Mouse (Mus musculus): ENCODE results near the gene Strada. TPM values are rescaled to one million over a fixed set of nuclear protein-coding genes. Genes with fewer than 3 reads are reported as not detected.
"Not testable (repeated sequence)": the region's sequence is repeated elsewhere in the genome, so short reads cannot be mapped to it uniquely, and the experiment has no call there.

Gene Strada
- polyA plus RNA-seq, 1 experiment from 2014 or later = 13.0 TPM

- Histone ChIP-seq H3K4me2 (ENCODE audit: low read depth, low read length) (no peak overlapping the region), H3K36me3 (ENCODE audit: control insufficient read depth, insufficient read depth, low read length) (peaks cover 11% of the 10 kb centered on the region; the same call in 1 of the 2 replicates), H3K9ac (ENCODE audit: low read depth, low read length) (no peak overlapping the region), H3K27ac (ENCODE audit: low read length) (no peak overlapping the region), H3K4me1 (ENCODE audit: control insufficient read depth, insufficient read depth, low read length) (no peaks in the 10 kb centered on the region), H3K4me3 (ENCODE audit: low read length) (no peak overlapping the region), H3K27me3 (replicated peaks; ENCODE audit: control insufficient read depth, insufficient read depth, low read length) (no peaks in the 10 kb centered on the region), H3K9me3 (ENCODE audit: control insufficient read depth, low read length) (no peaks in the 10 kb centered on the region)
- WGBS = 57% methylated on average over 3 of the region's 3 CpGs
- ATAC-seq = peak; percentile 80
Measured at GRCm38 (mm10) chr11:106151219-106151618, 50.7 kb downstream of the Strada start.

GRCm38 (mm10) chr11:106134580-106135528 lies 67.1 kb downstream of the Strada start:
- Histone ChIP-seq H3K27ac (ENCODE audit: low read length) (peak overlapping the region; percentile 69), H3K4me3 (ENCODE audit: low read length) (no peak overlapping the region), H3K9ac (ENCODE audit: low read depth, low read length) (no peak overlapping the region), H3K4me2 (ENCODE audit: low read depth, low read length) (no peak overlapping the region; the same call in 1 of the 2 replicates), H3K27me3 (replicated peaks; ENCODE audit: control insufficient read depth, insufficient read depth, low read length) (no peaks in the 10 kb centered on the region), H3K4me1 (ENCODE audit: control insufficient read depth, insufficient read depth, low read length) (no peaks in the 10 kb centered on the region), H3K9me3 (ENCODE audit: control insufficient read depth, low read length) (no peaks in the 10 kb centered on the region), H3K36me3 (ENCODE audit: control insufficient read depth, insufficient read depth, low read length) (peaks cover 4% of the 10 kb centered on the region)
- WGBS = 47% methylated on average over 8 of the region's 8 CpGs
- ATAC-seq = peak; percentile 79

- Histone ChIP-seq H3K4me1 (ENCODE audit: control insufficient read depth, insufficient read depth, low read length) (no peaks in the 10 kb centered on the region), H3K27ac (ENCODE audit: low read length) (no peak overlapping the region), H3K9ac (ENCODE audit: low read depth, low read length) (no peak overlapping the region), H3K9me3 (ENCODE audit: control insufficient read depth, low read length) (no peaks in the 10 kb centered on the region), H3K4me3 (ENCODE audit: low read length) (no peak overlapping the region), H3K27me3 (replicated peaks; ENCODE audit: control insufficient read depth, insufficient read depth, low read length) (no peaks in the 10 kb centered on the region), H3K4me2 (ENCODE audit: low read depth, low read length) (no peak overlapping the region), H3K36me3 (ENCODE audit: control insufficient read depth, insufficient read depth, low read length) (peaks cover 4% of the 10 kb centered on the region)
- 97% methylated on average over 5 of the region's 5 CpGs for WGBS
- no peak for ATAC-seq
Measured at GRCm38 (mm10) chr11:106132516-106132915, 69.5 kb downstream of the Strada start.

GRCm38 (mm10) chr11:106129477-106129876 lies 72.5 kb downstream of the Strada start:
- no peak overlapping the region for H3K4me3 ChIP-seq (ENCODE audit: low read length)
- no peaks in the 10 kb centered on the region for H3K9me3 ChIP-seq (ENCODE audit: control insufficient read depth, low read length)
- H3K36me3 ChIP-seq (ENCODE audit: control insufficient read depth, insufficient read depth, low read length) = peaks cover 4% of the 10 kb centered on the region; the same call in 1 of the 2 replicates
- WGBS = 80% methylated on average over 1 of the region's 1 CpGs
- no peak overlapping the region for H3K9ac ChIP-seq (ENCODE audit: low read depth, low read length)
- H3K4me2 ChIP-seq (ENCODE audit: low read depth, low read length) = no peak overlapping the region
- H3K4me1 ChIP-seq (ENCODE audit: control insufficient read depth, insufficient read depth, low read length) = no peaks in the 10 kb centered on the region
- no peaks in the 10 kb centered on the region for H3K27me3 ChIP-seq (replicated peaks; ENCODE audit: control insufficient read depth, insufficient read depth, low read length)
- no peak for ATAC-seq
- H3K27ac ChIP-seq (ENCODE audit: low read length) = no peak overlapping the region

- not testable (repeated sequence) for H3K27me3 ChIP-seq (replicated peaks; ENCODE audit: control insufficient read depth, insufficient read depth, low read length); H3K27ac ChIP-seq (ENCODE audit: low read length); ATAC-seq; H3K4me1 ChIP-seq (ENCODE audit: control insufficient read depth, insufficient read depth, low read length); H3K9me3 ChIP-seq (ENCODE audit: control insufficient read depth, low read length); H3K4me3 ChIP-seq (ENCODE audit: low read length); H3K36me3 ChIP-seq (ENCODE audit: control insufficient read depth, insufficient read depth, low read length); H3K4me2 ChIP-seq (ENCODE audit: low read depth, low read length); H3K9ac ChIP-seq (ENCODE audit: low read depth, low read length)
- WGBS = 94% methylated on average over 4 of the region's 6 CpGs
Measured at GRCm38 (mm10) chr11:106126727-106127373, 75.1 kb downstream of the Strada start.

GRCm38 (mm10) chr11:106125827-106126226 lies 76.1 kb downstream of the Strada start:
- H3K9ac ChIP-seq (ENCODE audit: low read depth, low read length) = no peak overlapping the region
- no peak overlapping the region for H3K27ac ChIP-seq (ENCODE audit: low read length)
- H3K27me3 ChIP-seq (replicated peaks; ENCODE audit: control insufficient read depth, insufficient read depth, low read length) = no peaks in the 10 kb centered on the region
- H3K4me1 ChIP-seq (ENCODE audit: control insufficient read depth, insufficient read depth, low read length) = no peaks in the 10 kb centered on the region
- WGBS = 66% methylated on average over 1 of the region's 1 CpGs
- no peaks in the 10 kb centered on the region for H3K9me3 ChIP-seq (ENCODE audit: control insufficient read depth, low read length)
- H3K4me2 ChIP-seq (ENCODE audit: low read depth, low read length) = no peak overlapping the region
- H3K4me3 ChIP-seq (ENCODE audit: low read length) = no peak overlapping the region
- ATAC-seq = no peak
- H3K36me3 ChIP-seq (ENCODE audit: control insufficient read depth, insufficient read depth, low read length) = peaks cover 4% of the 10 kb centered on the region; the same call in 1 of the 2 replicates

- Histone ChIP-seq H3K27ac (ENCODE audit: low read length) (no peak overlapping the region), H3K9ac (ENCODE audit: low read depth, low read length) (no peak overlapping the region), H3K4me3 (ENCODE audit: low read length) (no peak overlapping the region), H3K4me1 (ENCODE audit: control insufficient read depth, insufficient read depth, low read length) (no peaks in the 10 kb centered on the region), H3K36me3 (ENCODE audit: control insufficient read depth, insufficient read depth, low read length) (no peaks in the 10 kb centered on the region), H3K4me2 (ENCODE audit: low read depth, low read length) (no peak overlapping the region), H3K9me3 (ENCODE audit: control insufficient read depth, low read length) (no peaks in the 10 kb centered on the region), H3K27me3 (replicated peaks; ENCODE audit: control insufficient read depth, insufficient read depth, low read length) (no peaks in the 10 kb centered on the region)
- no peak for ATAC-seq
- WGBS = 76% methylated on average over 4 of the region's 4 CpGs
Measured at GRCm38 (mm10) chr11:106124784-106125183, 77.2 kb downstream of the Strada start.

GRCm38 (mm10) chr11:106122736-106123135 lies 79.2 kb downstream of the Strada start:
- H3K9me3 ChIP-seq (ENCODE audit: control insufficient read depth, low read length) = no peaks in the 10 kb centered on the region
- ATAC-seq = no peak
- H3K9ac ChIP-seq (ENCODE audit: low read depth, low read length) = no peak overlapping the region
- no peaks in the 10 kb centered on the region for H3K4me1 ChIP-seq (ENCODE audit: control insufficient read depth, insufficient read depth, low read length)
- H3K4me2 ChIP-seq (ENCODE audit: low read depth, low read length) = no peak overlapping the region
- H3K4me3 ChIP-seq (ENCODE audit: low read length) = no peak overlapping the region
- WGBS = 68% methylated on average over 3 of the region's 3 CpGs
- no peaks in the 10 kb centered on the region for H3K27me3 ChIP-seq (replicated peaks; ENCODE audit: control insufficient read depth, insufficient read depth, low read length)
- H3K27ac ChIP-seq (ENCODE audit: low read length) = peak overlapping the region; percentile 1; the same call in 1 of the 2 replicates
- no peaks in the 10 kb centered on the region for H3K36me3 ChIP-seq (ENCODE audit: control insufficient read depth, insufficient read depth, low read length)

GRCm38 (mm10) chr11:106122221-106122620 lies 79.7 kb downstream of the Strada start:
- Histone ChIP-seq H3K36me3 (ENCODE audit: control insufficient read depth, insufficient read depth, low read length) (no peaks in the 10 kb centered on the region), H3K4me2 (ENCODE audit: low read depth, low read length) (no peak overlapping the region), H3K9ac (ENCODE audit: low read depth, low read length) (no peak overlapping the region), H3K4me3 (ENCODE audit: low read length) (no peak overlapping the region), H3K9me3 (ENCODE audit: control insufficient read depth, low read length) (no peaks in the 10 kb centered on the region), H3K27me3 (replicated peaks; ENCODE audit: control insufficient read depth, insufficient read depth, low read length) (no peaks in the 10 kb centered on the region), H3K27ac (ENCODE audit: low read length) (peak overlapping the region; percentile 1; the same call in 1 of the 2 replicates), H3K4me1 (ENCODE audit: control insufficient read depth, insufficient read depth, low read length) (no peaks in the 10 kb centered on the region)
- ATAC-seq = no peak
- 94% methylated on average over 5 of the region's 5 CpGs for WGBS

Data from intestine, embryonic 16.5 days (tissue).